Mouse (Mus musculus): ENCODE data around the gene Nos2. TPM values are rescaled to one million over a fixed set of nuclear protein-coding genes. Genes with fewer than 3 reads are reported as not detected.
"Not testable (repeated sequence)": the region's sequence is repeated elsewhere in the genome, so short reads cannot be mapped to it uniquely, and the experiment has no call there.

Gene Nos2
- total and polyA plus RNA-seq, 3 experiments: not detected

DNA sequence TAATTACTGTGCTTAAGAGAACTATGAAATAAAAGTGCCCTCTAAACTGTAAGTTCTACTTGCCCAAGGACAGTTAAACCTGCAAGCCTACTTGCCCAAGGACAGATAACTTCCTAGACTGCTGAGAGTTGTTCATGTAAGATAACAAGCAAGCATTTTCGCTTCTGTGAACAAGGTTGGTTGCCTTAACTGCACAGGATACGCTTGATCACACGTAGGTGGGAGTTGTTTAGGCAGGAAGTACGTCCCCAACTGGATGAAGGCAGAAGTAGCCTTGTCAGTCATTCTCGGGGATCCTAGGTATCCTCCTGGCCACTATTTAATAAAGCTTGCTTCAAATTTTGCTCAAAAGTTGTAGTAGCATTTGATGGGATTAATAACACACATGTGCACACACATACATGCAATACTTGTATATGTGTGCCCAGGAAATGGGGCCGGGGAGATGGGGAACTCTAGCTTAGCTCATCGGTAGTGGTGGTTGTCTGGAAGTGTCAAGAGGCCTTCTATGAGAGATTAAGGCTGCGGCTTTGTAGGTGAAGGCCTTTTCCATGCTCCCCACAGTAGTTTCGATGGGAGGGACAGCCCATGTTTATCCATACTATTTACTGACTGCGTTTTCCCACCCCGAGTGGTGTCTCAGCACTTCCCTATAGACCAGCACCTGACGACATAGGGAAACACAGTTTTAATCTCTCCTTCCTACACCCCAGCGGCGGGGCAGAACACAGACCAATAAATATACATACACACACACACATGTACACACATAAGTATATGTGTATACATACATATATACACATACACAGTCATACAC is 85.2 kb downstream of the Nos2 start:
- no peak for TF ChIP-seq CTCF (IDR thresholded peaks at IDR 0.05; ENCODE audit: low read depth, low read length)
- TF ChIP-seq GATA1 (IDR thresholded peaks at IDR 0.05; ENCODE audit: borderline replicate concordance, low read length): no peak
- Histone ChIP-seq H3K9me3 (replicated peaks) (no peaks in the 10 kb centered on the region), H3K36me3 (replicated peaks) (no peaks in the 10 kb centered on the region), H3K4me3 (ENCODE audit: low read depth, low read length) (no peak overlapping the region), H3K27me3 (ENCODE audit: insufficient read depth, low read length) (no peaks in the 10 kb centered on the region), H3K4me1 (ENCODE audit: insufficient read depth, low read depth, low read length) (peaks cover 64% of the 10 kb centered on the region)
- ATAC-seq (ENCODE audit: extremely low read depth, insufficient number of reproducible peaks, low FRiP score, poor library complexity, severe bottlenecking) (no peak), DNase-seq (ENCODE audit: low spot score) (no peak)

DNA sequence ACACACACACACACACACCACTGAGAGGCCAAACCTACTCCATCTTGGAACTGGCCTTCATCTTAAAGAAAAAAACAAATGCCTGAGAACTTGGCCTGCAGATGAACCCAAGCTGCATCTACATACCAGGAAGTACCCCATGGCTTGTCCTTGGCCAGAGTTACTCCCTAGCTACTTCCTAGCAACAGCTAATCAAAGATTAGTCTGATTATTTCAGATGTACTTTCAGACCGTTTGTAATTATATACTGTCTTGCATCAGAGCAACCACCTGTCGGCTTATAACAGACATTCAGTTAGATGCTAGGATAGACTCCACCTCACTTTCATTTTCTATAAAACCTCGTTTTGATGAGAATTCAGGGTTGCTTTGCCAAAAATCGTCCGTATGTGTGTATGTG is 85.8 kb downstream of the Nos2 start:
- TF ChIP-seq POLR2AphosphoS5 (IDR thresholded peaks at IDR 0.05; ENCODE audit: insufficient replicate concordance, low read depth, low read length) (no peak), CTCF (IDR thresholded peaks at IDR 0.05; ENCODE audit: low read depth, low read length) (no peak), TAL1 (conservative IDR thresholded peaks at IDR 0.05; ENCODE audit: low read depth, low read length) (no peak)
- Histone ChIP-seq H3K4me1 (ENCODE audit: insufficient read depth, low read depth, low read length) (peaks cover 64% of the 10 kb centered on the region), H3K4me3 (ENCODE audit: low read depth, low read length) (no peak overlapping the region), H3K9me3 (replicated peaks) (no peaks in the 10 kb centered on the region), H3K36me3 (replicated peaks) (no peaks in the 10 kb centered on the region), H3K27me3 (ENCODE audit: insufficient read depth, low read length) (no peaks in the 10 kb centered on the region)
- ATAC-seq (ENCODE audit: extremely low read depth, insufficient number of reproducible peaks, low FRiP score, poor library complexity, severe bottlenecking) (no peak), DNase-seq (ENCODE audit: low spot score) (no peak)

- not testable (repeated sequence) for H3K4me3 ChIP-seq (ENCODE audit: low read depth, low read length); H3K27me3 ChIP-seq (ENCODE audit: insufficient read depth, low read length); DNase-seq (ENCODE audit: low spot score); H3K9me3 ChIP-seq (replicated peaks); H3K36me3 ChIP-seq (replicated peaks); ATAC-seq (ENCODE audit: extremely low read depth, insufficient number of reproducible peaks, low FRiP score, poor library complexity, severe bottlenecking)
- peaks cover 55% of the 10 kb centered on the region for H3K4me1 ChIP-seq (ENCODE audit: insufficient read depth, low read depth, low read length)
Measured at GRCm38 (mm10) chr11:79007356-79007755, 86.8 kb downstream of the Nos2 start.

- no peak for ATAC-seq (ENCODE audit: extremely low read depth, insufficient number of reproducible peaks, low FRiP score, poor library complexity, severe bottlenecking)
- Histone ChIP-seq H3K36me3 (replicated peaks) (no peaks in the 10 kb centered on the region), H3K4me1 (ENCODE audit: insufficient read depth, low read depth, low read length) (peaks cover 47% of the 10 kb centered on the region), H3K4me3 (ENCODE audit: low read depth, low read length) (no peak overlapping the region), H3K27me3 (ENCODE audit: insufficient read depth, low read length) (no peaks in the 10 kb centered on the region), H3K9me3 (replicated peaks) (no peaks in the 10 kb centered on the region; the same call in 1 of the 2 replicates)
- DNase-seq (ENCODE audit: low spot score): no peak
- TF ChIP-seq TAL1 (conservative IDR thresholded peaks at IDR 0.05; ENCODE audit: low read depth, low read length) (no peak), POLR2AphosphoS5 (IDR thresholded peaks at IDR 0.05; ENCODE audit: insufficient replicate concordance, low read depth, low read length) (no peak)
Measured at GRCm38 (mm10) chr11:79008007-79008775, 87.6 kb downstream of the Nos2 start.

DNA sequence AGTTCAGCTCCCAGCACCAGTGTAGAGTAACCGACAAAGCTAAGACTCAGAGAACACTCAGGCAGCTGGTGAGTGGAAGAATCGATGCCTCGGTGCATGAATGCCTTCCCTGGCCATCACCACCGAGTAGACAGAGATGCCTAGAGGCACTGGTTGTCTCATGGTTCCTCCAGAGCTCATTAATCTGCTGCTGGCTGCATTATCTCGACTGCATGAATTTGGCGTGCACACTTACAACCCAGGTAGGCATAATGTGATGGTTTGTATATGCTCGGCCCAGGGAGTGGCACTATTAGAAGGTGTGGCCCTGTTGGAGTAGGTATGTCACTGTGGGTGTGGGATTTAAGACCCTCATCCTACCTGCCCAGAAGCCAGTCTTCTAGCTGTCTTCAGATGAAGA is 88.3 kb downstream of the Nos2 start:
- H3K27me3 ChIP-seq (ENCODE audit: insufficient read depth, low read length): peaks cover 4% of the 10 kb centered on the region; the same call in 1 of the 2 replicates

More for the DNA sequence above, 88.3 kb downstream of the Nos2 start:
- ATAC-seq (ENCODE audit: extremely low read depth, insufficient number of reproducible peaks, low FRiP score, poor library complexity, severe bottlenecking) (no peak), DNase-seq (ENCODE audit: low spot score) (no peak)
- no peaks in the 10 kb centered on the region; the same call in 1 of the 2 replicates for H3K9me3 ChIP-seq (replicated peaks)
- H3K36me3 ChIP-seq (replicated peaks): no peaks in the 10 kb centered on the region
- TF ChIP-seq GATA2 (IDR thresholded peaks at IDR 0.05; ENCODE audit: borderline replicate concordance, low read depth, low read length): no peak
- no peak for TF ChIP-seq TAL1 (conservative IDR thresholded peaks at IDR 0.05; ENCODE audit: low read depth, low read length)
- no peak for TF ChIP-seq POLR2AphosphoS5 (IDR thresholded peaks at IDR 0.05; ENCODE audit: insufficient replicate concordance, low read depth, low read length)
- TF ChIP-seq CTCF (IDR thresholded peaks at IDR 0.05; ENCODE audit: low read depth, low read length): no peak
- TF ChIP-seq GATA1 (IDR thresholded peaks at IDR 0.05; ENCODE audit: borderline replicate concordance, low read length): no peak
- H3K4me1 ChIP-seq (ENCODE audit: insufficient read depth, low read depth, low read length): peaks cover 44% of the 10 kb centered on the region
- H3K4me3 ChIP-seq (ENCODE audit: low read depth, low read length): no peak overlapping the region

Other genes with a start within 250 kb of the Nos2 start
- 28.4 and 29.4 TPM in 2 replicates for gene Nlk, start 223.4 kb upstream of the Nos2 start, total RNA-seq (2014; fragmentation: Nextera tagmentation)
- gene Nlk, start 223.4 kb upstream of the Nos2 start, total RNA-seq (2017): 29.6 and 32.9 TPM in 2 replicates
- gene Nlk, start 223.4 kb upstream of the Nos2 start, polyA plus RNA-seq (2012): 7.2 and 8.2 TPM in 2 replicates
- gene Ccnq, start 169.1 kb upstream of the Nos2 start, total RNA-seq (2014; fragmentation: Nextera tagmentation): 26.0 and 29.9 TPM in 2 replicates
- gene Ccnq, start 169.1 kb upstream of the Nos2 start, total RNA-seq (2017): 36.1 and 41.1 TPM in 2 replicates
- 50.8 and 51.4 TPM in 2 replicates for gene Ccnq, start 169.1 kb upstream of the Nos2 start, polyA plus RNA-seq (2012)
- gene Lyrm9, start 94.2 kb upstream of the Nos2 start, total RNA-seq (2014; fragmentation: Nextera tagmentation): 15.2 and 24.9 TPM in 2 replicates
- gene Lyrm9, start 94.2 kb upstream of the Nos2 start, total RNA-seq (2017): 52.1 and 86.5 TPM in 2 replicates
- 211 and 274 TPM in 2 replicates for gene Lyrm9, start 94.2 kb upstream of the Nos2 start, polyA plus RNA-seq (2012)
- 786 and 908 TPM in 2 replicates for gene Lgals9, start 64.2 kb downstream of the Nos2 start, total RNA-seq (2014; fragmentation: Nextera tagmentation)
- gene Lgals9, start 64.2 kb downstream of the Nos2 start, total RNA-seq (2017): 178 and 183 TPM in 2 replicates
- gene Lgals9, start 64.2 kb downstream of the Nos2 start, polyA plus RNA-seq (2012): 41.2 and 50.3 TPM in 2 replicates
- 2.9 and 3.8 TPM in 2 replicates for gene Ksr1, start 225.6 kb downstream of the Nos2 start, total RNA-seq (2014; fragmentation: Nextera tagmentation)
- 3.0 and 3.3 TPM in 2 replicates for gene Ksr1, start 225.6 kb downstream of the Nos2 start, total RNA-seq (2017)
- gene Ksr1, start 225.6 kb downstream of the Nos2 start, polyA plus RNA-seq (2012): 9.0 and 11.8 TPM in 2 replicates